Mouse (Mus musculus) cerebellum, postnatal 36 days (tissue): ENCODE results near the gene Kansl1l.
"Not testable (repeated sequence)": the region's sequence is repeated elsewhere in the genome, so short reads cannot be mapped to it uniquely, and the experiment has no call there.

Experiments used
- DNase-seq, 2 experiments: peaks; one replicate each; pipeline ENCODE4 v3.0.0; 2021 to 2022; ENCODE audit warnings: mixed read lengths in 2 of 2

Gene Kansl1l

DNA sequence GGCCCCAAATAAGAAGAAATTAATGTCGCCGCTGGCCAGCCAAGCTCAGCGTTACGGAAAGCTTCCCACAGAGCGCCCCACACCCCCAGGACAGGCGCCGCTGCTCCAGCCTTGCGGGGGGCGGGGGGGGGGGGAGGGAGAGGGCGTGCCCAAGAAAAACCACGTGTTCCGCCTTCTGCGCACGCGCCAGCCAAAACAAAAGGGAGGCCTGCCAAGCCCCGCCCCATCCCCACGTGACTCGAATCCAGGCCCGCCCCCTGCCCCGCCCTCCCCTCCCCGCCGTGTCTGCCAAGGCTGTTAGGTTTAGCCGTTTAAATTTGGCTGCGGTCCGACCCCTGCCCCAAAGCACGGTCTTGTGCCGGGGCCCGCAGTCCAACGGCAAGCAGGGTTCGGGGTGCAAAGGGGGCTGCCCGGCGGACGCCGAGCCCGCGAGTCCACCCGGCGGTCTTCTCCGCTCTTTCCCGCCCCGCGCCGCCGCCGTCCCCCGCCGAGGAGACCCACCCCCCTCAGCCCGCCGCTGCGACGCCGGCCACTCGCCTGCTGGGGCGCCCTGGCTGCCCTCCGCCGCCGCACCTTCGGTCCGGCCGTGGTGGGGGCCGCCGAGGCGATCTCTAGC, 417 bp downstream of the Kansl1l start:
- peak; percentile 98 to 99 for DNase-seq

DNA sequence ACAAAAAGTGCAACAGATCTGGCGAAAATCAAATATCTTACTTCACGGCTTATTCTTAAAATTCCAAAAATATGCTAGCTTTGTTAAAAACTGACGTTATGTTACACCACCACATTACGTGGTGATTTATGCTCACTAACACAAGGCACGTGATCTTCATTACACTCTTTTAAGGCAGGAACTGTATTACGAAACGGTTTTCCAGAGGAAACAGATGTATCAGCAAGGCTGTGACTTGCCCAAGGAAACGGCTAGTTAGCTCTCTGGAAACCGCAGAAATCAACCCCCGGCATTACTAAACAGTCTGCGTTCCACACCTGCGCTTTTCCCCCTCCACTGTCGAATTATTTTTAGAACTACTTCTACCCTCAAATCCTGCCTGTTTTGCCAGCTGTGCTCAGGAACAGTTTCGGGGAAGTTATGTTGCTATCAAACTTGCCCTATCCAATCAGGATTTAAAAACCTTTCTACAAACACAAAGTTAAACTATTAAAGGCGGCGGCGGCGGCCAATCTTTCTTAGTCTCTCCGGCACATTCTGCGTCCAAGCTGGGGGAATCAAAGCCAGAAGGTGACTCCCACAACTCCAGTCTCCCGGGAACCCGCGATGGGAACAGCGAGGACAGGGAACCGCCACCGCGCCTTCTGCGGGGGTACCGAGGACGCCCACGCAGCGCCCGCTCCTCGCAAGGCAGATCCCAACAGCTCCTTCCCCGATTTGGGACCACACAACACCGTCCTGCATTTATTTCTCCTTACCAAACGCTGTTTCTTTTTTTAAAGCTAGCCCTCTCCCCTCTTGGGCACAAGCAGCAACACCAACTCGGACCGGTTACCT, 1.2 kb downstream of the Kansl1l start:
- DNase-seq, result peak; percentile 53 to 58

- DNase-seq, result no peak
These were observed 2.6 kb downstream of the Kansl1l start for GRCm38 (mm10) chr1:66814756-66815155.

DNA sequence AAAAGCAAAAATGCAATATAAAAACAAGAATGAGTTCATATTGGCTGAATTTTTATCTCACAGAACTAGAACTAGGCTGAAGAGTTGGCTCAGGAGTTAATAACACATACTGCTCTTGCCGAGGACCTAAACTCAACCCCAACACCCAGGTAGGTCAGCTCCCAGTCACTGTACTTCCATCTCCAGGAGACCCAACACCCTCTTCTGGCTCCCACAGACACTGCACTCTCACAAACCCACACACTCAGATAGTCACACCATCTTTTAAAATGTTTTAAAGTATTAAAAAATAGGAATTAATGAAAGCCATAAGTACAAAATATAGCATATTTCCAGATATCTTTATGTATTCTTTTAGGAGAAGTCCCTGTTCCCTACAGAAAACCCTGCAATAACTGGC, 4.2 kb downstream of the Kansl1l start:
- DNase-seq, result no peak

DNA sequence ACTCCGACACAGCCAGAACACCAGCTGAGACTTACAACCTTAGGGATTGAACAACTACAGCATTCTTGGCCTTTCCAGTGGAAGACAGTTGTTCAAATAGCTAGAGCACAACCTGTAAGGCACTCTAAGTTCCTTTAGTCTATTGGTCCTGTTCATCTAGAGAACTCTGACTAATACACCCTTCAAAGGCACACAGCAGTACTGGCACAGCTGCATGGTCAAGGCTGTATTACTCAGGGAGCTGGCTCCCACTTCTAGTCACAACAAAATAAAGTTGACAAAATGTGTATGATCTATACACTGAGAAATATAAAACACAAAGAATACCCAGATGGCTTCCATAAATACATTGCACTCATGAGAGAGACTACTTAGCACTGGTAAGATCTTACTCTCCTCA, 10.5 kb downstream of the Kansl1l start:
- DNase-seq, result no peak

GRCm38 (mm10) chr1:66805408-66805807, 12.0 kb downstream of the Kansl1l start:
- DNase-seq, result no peak

DNA sequence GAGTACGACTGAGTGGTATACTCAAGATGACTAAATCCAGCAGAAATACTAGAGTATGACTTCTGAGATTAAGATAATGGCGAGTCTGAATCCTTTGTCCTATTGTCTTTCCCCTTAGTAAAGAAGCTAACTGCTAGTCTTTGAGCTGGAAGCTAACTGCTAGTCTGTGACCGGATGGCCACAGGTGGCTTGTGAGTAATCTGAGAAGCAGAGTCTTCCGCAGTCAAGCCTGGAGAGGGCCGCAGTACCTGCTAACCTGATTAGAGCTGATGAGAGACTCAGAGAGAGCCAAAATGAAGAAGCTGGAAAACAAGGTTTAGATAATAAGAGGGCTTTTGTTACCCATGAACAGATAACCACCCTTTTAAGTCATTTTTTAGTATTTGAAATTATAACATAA, 12.7 kb downstream of the Kansl1l start:
- DNase-seq, result no peak

- DNase-seq, result no peak
These were observed 19.4 kb downstream of the Kansl1l start for GRCm38 (mm10) chr1:66797962-66798361.

DNA sequence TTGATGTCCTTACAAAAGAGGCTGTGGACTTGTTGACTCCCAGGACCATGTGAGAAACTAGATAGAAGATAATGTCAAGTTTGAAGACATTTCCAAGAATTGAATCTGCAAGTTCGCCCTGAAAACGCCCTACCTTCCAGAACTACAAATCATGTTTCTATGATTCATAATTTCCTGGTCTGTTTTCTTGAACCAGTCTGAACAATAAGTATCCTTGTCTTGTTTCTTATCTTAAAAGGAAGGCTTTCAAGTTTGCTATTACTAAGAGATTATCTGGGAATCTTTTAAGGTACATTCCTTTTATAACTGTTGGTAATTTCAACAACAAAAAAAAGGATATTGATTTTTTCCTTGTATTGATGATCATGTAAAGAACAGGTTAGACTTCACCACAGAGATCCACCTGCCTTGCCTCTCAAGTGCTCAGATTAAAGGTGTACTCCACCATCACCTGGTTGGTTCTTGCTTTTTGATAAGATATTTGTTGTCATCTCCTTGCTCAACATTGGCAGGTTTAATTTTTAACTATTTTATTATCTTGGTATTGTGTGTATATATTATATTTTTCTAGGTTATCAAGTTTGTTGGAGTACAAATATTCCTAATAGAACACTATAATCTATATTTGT, 24.4 kb downstream of the Kansl1l start:
- DNase-seq, result no peak

- DNase-seq, result peak in 1 of 2 experiments; percentile 26
These were observed 35.1 kb downstream of the Kansl1l start for GRCm38 (mm10) chr1:66782296-66782695.

GRCm38 (mm10) chr1:66781027-66781426, 36.3 kb downstream of the Kansl1l start:
- DNase-seq, result no peak

GRCm38 (mm10) chr1:66778798-66779197, 38.6 kb downstream of the Kansl1l start:
- DNase-seq, result no peak

- DNase-seq, result no peak
These were observed 39.5 kb downstream of the Kansl1l start for GRCm38 (mm10) chr1:66777878-66778277.

- no peak for DNase-seq
These were observed 48.6 kb downstream of the Kansl1l start for GRCm38 (mm10) chr1:66768764-66769163.

GRCm38 (mm10) chr1:66730581-66730980, 86.8 kb downstream of the Kansl1l start:
- no peak for DNase-seq

- no peak for DNase-seq
These were observed 104.5 kb downstream of the Kansl1l start for GRCm38 (mm10) chr1:66712859-66713258.

GRCm38 (mm10) chr1:66704523-66704922, 112.8 kb downstream of the Kansl1l start:
- DNase-seq, result no peak

GRCm38 (mm10) chr1:66702623-66703345, 114.6 kb downstream of the Kansl1l start:
- DNase-seq, result no peak

DNA sequence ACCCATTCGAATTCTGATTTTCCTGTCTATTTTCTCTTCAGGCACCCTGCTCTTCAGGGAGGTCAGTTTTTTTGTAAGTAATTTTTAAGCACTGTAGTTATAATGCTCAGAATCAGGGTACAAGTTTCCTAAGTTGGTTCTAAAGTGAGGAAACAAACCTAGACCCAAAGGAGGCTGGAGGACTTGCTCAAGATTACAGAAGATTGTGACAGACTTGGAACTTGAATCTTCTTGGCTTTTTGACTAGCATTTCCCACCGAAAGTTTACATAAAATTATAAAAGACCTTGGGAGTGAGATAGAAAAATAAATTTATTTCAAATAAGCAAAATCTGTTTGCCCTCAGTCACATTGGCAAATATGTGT, 115.8 kb downstream of the Kansl1l start:
- no peak for DNase-seq

GRCm38 (mm10) chr1:66700693-66701575, 116.4 kb downstream of the Kansl1l start, which contains the start of gene Rpe:
Gene Rpe, plus strand, starts transcription at chr1:66700831.
- peak; percentile 86 to 93 for DNase-seq

DNA sequence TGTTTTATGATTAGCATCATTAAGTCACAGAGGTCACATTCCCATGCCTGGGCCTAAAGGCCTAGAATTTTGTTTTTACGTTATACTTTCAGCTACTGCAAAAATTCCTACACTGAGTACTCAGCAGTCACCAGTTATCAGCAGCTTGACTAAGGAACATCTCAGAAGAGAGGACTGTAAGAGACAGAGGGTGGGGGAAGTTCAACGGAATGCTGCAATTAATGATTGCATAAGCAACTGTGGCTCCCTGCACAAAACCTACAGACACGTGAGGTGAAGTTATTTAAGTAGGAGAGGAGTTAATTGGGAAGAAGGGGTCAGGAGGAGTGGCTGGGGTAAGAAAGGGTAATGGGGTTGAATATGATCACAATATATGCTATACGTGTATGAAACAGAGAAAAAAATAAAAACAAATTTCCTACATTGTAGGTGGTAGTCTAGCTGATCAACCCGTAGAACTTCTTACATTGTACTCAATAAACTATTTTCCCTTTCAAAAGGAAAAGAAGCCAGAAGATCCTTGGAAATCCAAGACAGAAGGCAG, 117.1 kb downstream of the Kansl1l start:
- DNase-seq, result no peak

DNA sequence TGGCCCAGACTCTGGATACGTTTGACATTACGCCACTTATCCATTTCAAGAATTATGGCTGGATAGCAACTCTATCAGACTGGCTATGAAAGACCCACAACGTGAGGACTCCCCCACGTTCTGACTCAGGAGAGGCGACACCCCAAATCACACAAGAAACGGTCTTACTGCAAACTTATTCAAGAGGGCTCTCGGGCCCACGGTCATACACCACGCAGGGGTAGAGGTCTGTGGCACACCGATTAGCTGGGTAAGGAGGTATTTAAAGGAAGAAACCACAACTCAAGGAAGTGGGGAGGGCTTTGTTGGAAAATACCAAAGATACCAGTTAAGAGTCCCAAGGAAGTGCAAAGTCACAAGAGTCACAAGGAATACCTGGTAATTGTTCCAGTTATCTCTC, 117.7 kb downstream of the Kansl1l start:
- DNase-seq, result not testable (repeated sequence)
